Mouse (Mus musculus) spleen, adult 2 months (tissue): ENCODE results near the gene Cps1.

Experiments
- CTCF ChIP-seq: fragments of 200-500 bp; IDR thresholded peaks from 2 replicates; pipeline ENCODE4 v1.5.1; 2011; ENCODE audit warnings: mild to moderate bottlenecking, inconsistent platforms; ENCODE audit not compliant: insufficient read depth, insufficient read length, insufficient replicate concordance; ENCODE audit errors: extremely low read depth
- POLR2A ChIP-seq: fragments of 200-500 bp; IDR thresholded peaks from 2 replicates; pipeline ENCODE4 v1.6.1; 2011; ENCODE audit warnings: low read depth, low read length, inconsistent platforms

- TF ChIP-seq CTCF (no peak), POLR2A (no peak)
Measured at GRCm38 (mm10) chr1:67183532-67183931, 60.7 kb downstream of the Cps1 start.
